Mouse (Mus musculus) G1E (cell line): ENCODE data around the gene Cilp2.

ENCODE experiments used
- CTCF ChIP-seq: IDR thresholded peaks from 2 replicates; pipeline ENCODE4 v1.5.1; 2012; ENCODE audit warnings: low read depth, low read length, inconsistent platforms, mixed read lengths
- GATA1 ChIP-seq: IDR thresholded peaks from 2 replicates; pipeline ENCODE4 v1.6.1; 2012; ENCODE audit warnings: borderline replicate concordance, low read length, inconsistent platforms, mixed read lengths
- TAL1 ChIP-seq: conservative IDR thresholded peaks from 2 replicates; pipeline ENCODE4 v1.6.1; 2012; ENCODE audit warnings: low read depth, low read length, inconsistent platforms, mixed read lengths

GRCm38 (mm10) chr8:69863387-69864020 lies 24.0 kb downstream of the Cilp2 start:
- TF ChIP-seq GATA1, result no peak
- no peak for TF ChIP-seq CTCF
- TF ChIP-seq TAL1, result no peak
